Mouse (Mus musculus): ENCODE measurements at regions not wholly inside any gene's neighbourhood (a gene's known extent, or its start where the extent isn't known, plus 50 kb on each side); places are given as distances from the start of the nearest gene placed in this dataset.

DNA sequence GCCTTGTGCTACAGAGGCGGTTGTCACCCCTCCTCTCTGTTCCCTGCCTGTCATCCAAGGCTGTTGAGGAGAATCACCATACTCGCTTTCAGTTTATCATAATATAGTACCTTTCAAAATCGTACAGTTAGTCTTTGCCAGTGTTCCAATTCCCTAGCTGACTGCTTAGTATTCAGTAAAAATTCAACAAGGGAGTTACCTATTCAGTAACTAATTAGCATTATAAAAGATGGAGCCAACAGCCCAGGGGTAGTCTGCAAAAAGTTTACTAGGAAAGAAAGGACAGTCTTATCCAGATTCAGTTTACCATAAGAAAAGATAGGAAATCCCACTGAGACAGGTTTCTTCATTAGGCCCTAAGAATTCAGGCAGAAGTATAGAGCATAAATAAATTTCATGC lies 319.7 kb upstream of the Ndn start:
- no peak for TF ChIP-seq POLR2A (IDR thresholded peaks at IDR 0.05; ENCODE audit: extremely low read depth, insufficient read depth, low read length)
- TF ChIP-seq CTCF (IDR thresholded peaks at IDR 0.05; ENCODE audit: extremely low read depth, insufficient read depth, low read length), result no peak
